Mouse (Mus musculus) B cell, adult (primary cell): Measurements from ENCODE around the gene Mgat1. TPM values are rescaled to one million over a fixed set of nuclear protein-coding genes. Genes with fewer than 3 reads are reported as not detected.

Source experiments
- total RNA-seq: library from RNA; stranded (reverse); gene quantifications from 4 replicates; pipeline ENCODE4 v1.2.4, GENCODE M21; 2023; ENCODE audit not compliant: inconsistent age

Gene Mgat1
- total RNA-seq = 158 to 182 TPM (median 172 TPM) in 4 replicates

GRCm38 (mm10) chr11:49243727-49244594, at the start of gene Mgat1:
Gene Mgat1 (plus strand): TSS chr11:49244191.

GRCm38 (mm10) chr11:49203129-49203768, 40.7 kb upstream of the Mgat1 start, which contains the start of gene Zfp62:
Gene Zfp62 (plus strand): TSS chr11:49203292.

GRCm38 (mm10) chr11:49278222-49278621, 34.2 kb downstream of the Mgat1 start, which contains the start of gene Olfr1393:
Gene Olfr1393 (plus strand): TSS chr11:49278304.

GRCm38 (mm10) chr11:49284982-49285381, 41.0 kb downstream of the Mgat1 start, which contains the start of gene Olfr1392:
Gene Olfr1392 (plus strand): TSS chr11:49285282.

GRCm38 (mm10) chr11:49304441-49304840, 60.5 kb downstream of the Mgat1 start, which contains the start of gene Olfr10:
Gene Olfr10 (plus strand): TSS chr11:49304741.

Other genes starting within 250 kb of the Mgat1 start
- 102 to 129 TPM (median 125 TPM) in 4 replicates for gene 9930111J21Rik2, start 192.9 kb upstream of the Mgat1 start, total RNA-seq
- 2.7 to 6.9 TPM (median 4.7 TPM) in 4 replicates for gene Tgtp2, start 180.0 kb upstream of the Mgat1 start, total RNA-seq
- gene Ifi47, start 167.6 kb upstream of the Mgat1 start, total RNA-seq = 34.5 to 48.6 TPM (median 39.6 TPM) in 4 replicates
- gene Olfr1396, start 129.3 kb upstream of the Mgat1 start, total RNA-seq = not detected in 4 replicates
- not detected in 4 replicates for gene Olfr1395, start 101.9 kb upstream of the Mgat1 start, total RNA-seq
- gene Olfr1394, start 89.8 kb upstream of the Mgat1 start, total RNA-seq = not detected in 4 replicates
- not detected in 4 replicates for gene Btnl9, start 57.0 kb upstream of the Mgat1 start, total RNA-seq
- 121 to 156 TPM (median 142 TPM) in 4 replicates for gene Zfp62, start 40.9 kb upstream of the Mgat1 start, total RNA-seq
- 0.61 to 1.9 TPM (median 1.0 TPM) in 4 replicates for gene Olfr1393, start 34.1 kb downstream of the Mgat1 start, total RNA-seq
- 0.30 to 0.51 TPM in 2 of 4 replicates, not detected in the others for gene Olfr1392, start 41.1 kb downstream of the Mgat1 start, total RNA-seq
- gene Olfr10, start 60.5 kb downstream of the Mgat1 start, total RNA-seq = not detected in 4 replicates
- gene Olfr1391, start 78.6 kb downstream of the Mgat1 start, total RNA-seq = not detected in 4 replicates
- not detected in 4 replicates for gene Olfr1390, start 91.0 kb downstream of the Mgat1 start, total RNA-seq
- gene Olfr1389, start 178.9 kb downstream of the Mgat1 start, total RNA-seq = not detected in 4 replicates
- gene Olfr1388, start 192.4 kb downstream of the Mgat1 start, total RNA-seq = 0.33 to 0.78 TPM (median 0.70 TPM) in 4 replicates
- gene Olfr1387, start 211.2 kb downstream of the Mgat1 start, total RNA-seq = not detected in 4 replicates
- gene Olfr1386, start 220.9 kb downstream of the Mgat1 start, total RNA-seq = not detected in 4 replicates
- gene Olfr1385, start 244.9 kb downstream of the Mgat1 start, total RNA-seq = 0.27 TPM in 1 of 4 replicates, not detected in the others